Mouse (Mus musculus) CH12.LX (cell line): ENCODE measurements around the gene Hck. TPM values are rescaled to one million over a fixed set of nuclear protein-coding genes. Genes with fewer than 3 reads are reported as not detected.

Experiments used
- DNase-seq: peaks from one replicate; pipeline ENCODE4 v3.0.0-alpha.2; 2013; ENCODE audit errors: extremely low read depth
- H3K27ac ChIP-seq: 2 replicates; pipeline ENCODE4 v1.5.1; 2012; ENCODE audit warnings: low read depth, mild to moderate bottlenecking, control low read depth, moderate library complexity; ENCODE audit not compliant: insufficient read depth
- H3K27me3 ChIP-seq: replicated peaks from 2 replicates; pipeline ENCODE3; 2012; ENCODE audit warnings: inconsistent platforms
- H3K36me3 ChIP-seq, 2 experiments: replicated peaks in 1 of 2; 2 replicates each; pipeline versions ENCODE3 to v1.6.1; 2012; ENCODE audit warnings: inconsistent platforms in 1 of 2, low read length in 1 of 2, mild to moderate bottlenecking in 1 of 2, mixed read lengths in 1 of 2, moderate library complexity in 1 of 2; ENCODE audit not compliant: control insufficient read depth in 1 of 2, insufficient read depth in 1 of 2
- H3K4me1 ChIP-seq, 2 experiments: 2 replicates each; pipeline ENCODE4 v1.6.1; 2012; ENCODE audit warnings: inconsistent platforms in 1 of 2, moderate library complexity in 1 of 2; ENCODE audit not compliant: insufficient read depth in 2 of 2, control insufficient read depth in 1 of 2
- H3K4me2 ChIP-seq: 2 replicates; pipeline ENCODE4 v1.6.1; 2012; ENCODE audit warnings: low read depth, mild to moderate bottlenecking, control low read depth; ENCODE audit not compliant: poor library complexity, insufficient read depth, severe bottlenecking
- H3K4me3 ChIP-seq, 3 experiments: fragments of 150-350 bp in 1 of 3; sonication (generic) in 1 of 3; replicated peaks in 1 of 3; 2 replicates each; pipeline versions ENCODE3 to v1.5.1; 2011 to 2012; ENCODE audit warnings: low read depth in 2 of 3, low read length in 2 of 3, mild to moderate bottlenecking in 2 of 3, moderate library complexity in 2 of 3, control low read depth in 1 of 3, improper control_type of control experiment in 1 of 3, inconsistent platforms in 1 of 3, mixed read lengths in 1 of 3; ENCODE audit not compliant: poor library complexity in 1 of 3
- H3K79me2 ChIP-seq: replicated peaks from 2 replicates; pipeline ENCODE4 v1.6.1; 2012; ENCODE audit warnings: mild to moderate bottlenecking, moderate library complexity; ENCODE audit not compliant: control insufficient read depth, poor library complexity, insufficient read depth, severe bottlenecking; ENCODE audit errors: extremely low read depth
- H3K9ac ChIP-seq: 2 replicates; pipeline ENCODE4 v1.6.1; 2012; ENCODE audit warnings: low read depth, mild to moderate bottlenecking, control low read depth, moderate library complexity; ENCODE audit not compliant: insufficient read depth
- H3K9me3 ChIP-seq: replicated peaks from 2 replicates; pipeline ENCODE3; 2012; ENCODE audit warnings: low read length, inconsistent platforms, mixed read lengths
- CHD1 ChIP-seq: IDR thresholded peaks from 2 replicates; pipeline ENCODE4 v1.6.1; 2012; ENCODE audit warnings: low read depth, low read length, improper control_type of control experiment, inconsistent platforms
- ELF1 ChIP-seq: IDR thresholded peaks from 2 replicates; pipeline ENCODE4 v1.6.1; 2014; ENCODE audit warnings: low read depth, mild to moderate bottlenecking, inconsistent platforms, low read length, improper control_type of control experiment
- EP300 ChIP-seq: IDR thresholded peaks from 2 replicates; pipeline ENCODE4 v1.6.1; 2011; ENCODE audit warnings: low read length, improper control_type of control experiment
- GABPA ChIP-seq: IDR thresholded peaks from 2 replicates; pipeline ENCODE4 v1.6.1; 2012; ENCODE audit warnings: low read depth, low read length, improper control_type of control experiment, inconsistent platforms; ENCODE audit not compliant: insufficient replicate concordance
- HCFC1 ChIP-seq: IDR thresholded peaks from 2 replicates; pipeline ENCODE4 v1.6.1; 2012; ENCODE audit warnings: low read depth, mild to moderate bottlenecking, inconsistent platforms, low read length, improper control_type of control experiment
- JUN ChIP-seq: IDR thresholded peaks from 2 replicates; pipeline ENCODE4 v1.6.1; 2011; ENCODE audit warnings: low read depth, mild to moderate bottlenecking, low read length, improper control_type of control experiment, moderate library complexity; ENCODE audit not compliant: insufficient read depth
- JUND ChIP-seq: conservative IDR thresholded peaks from 2 replicates; pipeline ENCODE4 v1.6.1; 2011; ENCODE audit warnings: low read depth, low read length, improper control_type of control experiment
- MAX ChIP-seq: IDR thresholded peaks from 2 replicates; pipeline ENCODE4 v1.6.1; 2011; ENCODE audit warnings: low read length, improper control_type of control experiment
- NELFE ChIP-seq: IDR thresholded peaks from 2 replicates; pipeline ENCODE4 v1.6.1; 2011; ENCODE audit warnings: low read depth, low read length, improper control_type of control experiment
- NRF1 ChIP-seq: IDR thresholded peaks from 2 replicates; pipeline ENCODE4 v1.6.1; 2014; ENCODE audit warnings: low read depth, mild to moderate bottlenecking, inconsistent platforms, low read length, improper control_type of control experiment, moderate library complexity
- PAX5 ChIP-seq: IDR thresholded peaks from 2 replicates; pipeline ENCODE4 v1.6.1; 2012; ENCODE audit warnings: low read length, inconsistent platforms, mixed read lengths
- POLR2A ChIP-seq: IDR thresholded peaks from 2 replicates; pipeline ENCODE4 v1.6.1; 2011; ENCODE audit warnings: low read depth, mild to moderate bottlenecking, improper control_type of control experiment, low read length
- POLR2AphosphoS2 ChIP-seq: IDR thresholded peaks from 2 replicates; pipeline ENCODE4 v1.6.1; 2011; ENCODE audit warnings: low read depth, low read length, improper control_type of control experiment
- RAD21 ChIP-seq: IDR thresholded peaks from 2 replicates; pipeline ENCODE4 v1.6.1; 2011; ENCODE audit warnings: low read depth, mild to moderate bottlenecking, low read length, improper control_type of control experiment, moderate library complexity
- SMC3 ChIP-seq: IDR thresholded peaks from 2 replicates; pipeline ENCODE4 v1.6.1; 2011; ENCODE audit warnings: low read depth, low read length, improper control_type of control experiment
- TBP ChIP-seq: conservative IDR thresholded peaks from 2 replicates; pipeline ENCODE4 v1.6.1; 2011; ENCODE audit warnings: low read depth, low read length, improper control_type of control experiment
- TCF12 ChIP-seq: IDR thresholded peaks from 2 replicates; pipeline ENCODE4 v1.6.1; 2014; ENCODE audit warnings: low read depth, mild to moderate bottlenecking, inconsistent platforms, low read length, improper control_type of control experiment
- UBTF ChIP-seq: IDR thresholded peaks from 2 replicates; pipeline ENCODE4 v1.6.1; 2012; ENCODE audit warnings: low read depth, mild to moderate bottlenecking, inconsistent platforms, low read length, improper control_type of control experiment, moderate library complexity
- USF1 ChIP-seq: IDR thresholded peaks from 2 replicates; pipeline ENCODE4 v1.6.1; 2014; ENCODE audit warnings: low read depth, mild to moderate bottlenecking, inconsistent platforms, low read length, improper control_type of control experiment
- dilution Hi-C: fragments of 300-500 bp; cut with MboI; formaldehyde crosslinking; loops from 2 replicates; pipeline ENCODE4 v1.14.3; 2020; ENCODE audit warnings: low sequenced_read_pairs; ENCODE audit not compliant: extremely low pct_unique_long_range_greater_than_20kb, extremely low pct_ligation_motif_present
- in situ Hi-C: fragments of 300-500 bp; cut with MboI; formaldehyde crosslinking; loops from 3 replicates; pipeline ENCODE4 v1.14.3; 2019; ENCODE audit warnings: low sequenced_read_pairs, low pct_ligation_motif_present, low pct_unique_long_range_greater_than_20kb, mixed read lengths
- polyA plus RNA-seq: library from polyadenylated mRNA; unstranded; fragments of >175 nt; gene quantifications from 2 replicates; pipeline ENCODE4 v1.2.1, GENCODE M21; 2012; ENCODE audit warnings: low read depth; ENCODE audit not compliant: insufficient read length
- total RNA-seq, 2 experiments: library from RNA; depleted of rRNA; stranded (reverse); fragments of 300-350 nt in 1 of 2; fragments of >200 nt in 1 of 2; gene quantifications; 2 replicates each; pipeline ENCODE4 v1.2.3; 2012 to 2014

The Hck gene
- total and polyA plus RNA-seq, 3 experiments, result 0.08 to 0.68 (median 0.63) TPM

DNA sequence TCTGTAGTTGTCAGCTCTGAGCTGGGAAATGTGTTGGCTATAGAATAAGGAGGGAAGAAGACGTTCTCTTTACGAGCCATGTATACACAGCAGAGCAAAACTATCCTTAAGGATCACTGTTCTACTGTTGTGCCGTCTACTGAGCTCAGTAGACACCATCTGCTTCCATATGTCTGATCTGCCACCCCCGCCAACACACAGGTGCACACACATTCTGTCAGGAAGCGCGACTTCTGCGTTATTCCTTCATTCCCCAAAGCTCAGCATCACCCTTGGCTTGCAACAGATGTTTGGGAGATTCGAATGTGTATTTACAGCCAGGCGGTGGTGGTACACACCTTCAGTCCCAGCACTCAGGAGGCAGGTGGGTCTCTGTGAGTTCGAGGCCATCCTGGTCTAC is 21.2 kb upstream of the Hck start:
- dilution Hi-C loops, result no loop called here

DNA sequence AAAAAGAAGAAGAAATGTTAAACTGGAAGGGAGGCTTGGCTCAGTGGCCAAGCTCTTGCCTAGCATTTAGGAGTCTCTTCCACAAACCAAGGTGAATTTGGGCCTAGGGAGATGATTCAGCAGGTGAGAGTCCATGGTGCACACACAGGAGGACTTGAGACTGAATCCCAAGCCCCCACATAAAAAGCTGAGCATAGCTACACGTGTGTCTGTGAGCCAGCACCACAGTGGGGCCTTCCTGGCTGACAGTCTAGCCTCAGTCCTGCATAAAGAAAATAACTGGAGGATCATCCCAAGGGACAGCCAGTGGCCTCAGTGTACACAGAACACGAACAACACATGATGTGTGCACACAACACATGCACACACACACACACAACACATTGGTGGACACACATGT is 19.0 kb upstream of the Hck start:
- Histone ChIP-seq H3K36me3 (no peaks in the 10 kb centered on the region), H3K27me3 (peaks cover 26% of the 10 kb centered on the region), H3K9me3 (peaks cover 25% of the 10 kb centered on the region), H3K4me2 (no peak overlapping the region), H3K27ac (no peak overlapping the region), H3K79me2 (no peaks in the 10 kb centered on the region), H3K4me1 (peaks cover 10 to 29% of the 10 kb centered on the region in 2 experiments), H3K4me3 (no peak overlapping the region), H3K9ac (no peak overlapping the region)
- dilution Hi-C loops, result no loop called here
- DNase-seq, result no peak
- in situ Hi-C loops, result loop anchor here (10.0 kb wide), 1 partner anchor 55 kb away; no protein-coding TSS in a partner anchor
- TF ChIP-seq HCFC1 (no peak), NELFE (no peak), JUND (no peak), SMC3 (no peak), TBP (no peak), GABPA (no peak), MAX (no peak), CHD1 (no peak), ELF1 (no peak), NRF1 (no peak), POLR2AphosphoS2 (no peak), POLR2A (no peak), JUN (no peak), TCF12 (no peak), PAX5 (no peak)

More for the DNA sequence above, 21.2 kb upstream of the Hck start:
- Histone ChIP-seq H3K79me2 (no peaks in the 10 kb centered on the region), H3K9me3 (peaks cover 20% of the 10 kb centered on the region), H3K4me3 (no peak overlapping the region), H3K27ac (no peak overlapping the region), H3K9ac (no peak overlapping the region), H3K4me1 (peaks cover 14 to 40% of the 10 kb centered on the region in 2 experiments), H3K4me2 (no peak overlapping the region), H3K27me3 (peaks cover 33% of the 10 kb centered on the region), H3K36me3 (no peaks in the 10 kb centered on the region)
- in situ Hi-C loops, result loop anchor here (10.0 kb wide), 1 partner anchor 58 kb away; no protein-coding TSS in a partner anchor
- TF ChIP-seq EP300 (no peak), CHD1 (no peak), POLR2A (no peak), USF1 (no peak), ELF1 (no peak), RAD21 (no peak), JUND (no peak), UBTF (no peak)
- DNase-seq, result no peak
